Mouse (Mus musculus) c-Kit-positive CD71-positive TER-119-negative erythroid progenitor cells, embryonic 14.5 days (primary cell): ENCODE measurements around the gene Dhx37.
"Not testable (repeated sequence)": the region's sequence is repeated elsewhere in the genome, so short reads cannot be mapped to it uniquely, and the experiment has no call there.

Experiments used
- DNase-seq: peaks from one replicate; pipeline ENCODE4 v3.0.0-alpha.2; 2013; ENCODE audit warnings: low read depth

Dhx37 gene

DNA sequence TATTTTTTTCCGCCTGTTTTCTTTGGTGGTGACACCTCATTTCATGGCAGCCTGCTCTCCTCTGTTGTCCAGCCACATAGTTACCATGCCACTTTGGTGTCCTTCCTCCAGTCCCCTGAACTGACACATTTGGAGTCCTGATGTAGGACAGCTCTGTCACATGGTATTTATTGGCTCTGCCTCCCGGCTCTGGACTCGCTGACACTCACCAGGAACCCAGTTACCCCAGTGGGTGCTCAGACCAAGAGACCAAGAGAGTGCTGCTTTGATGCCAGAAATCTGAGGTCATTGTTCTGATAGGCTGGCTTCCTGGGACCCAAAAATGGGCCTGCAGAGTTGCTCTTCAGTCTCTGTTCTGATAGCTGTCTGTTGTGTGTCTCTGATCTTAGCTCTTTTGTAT, 14.1 kb upstream of the Dhx37 start:
- no peak for DNase-seq

DNA sequence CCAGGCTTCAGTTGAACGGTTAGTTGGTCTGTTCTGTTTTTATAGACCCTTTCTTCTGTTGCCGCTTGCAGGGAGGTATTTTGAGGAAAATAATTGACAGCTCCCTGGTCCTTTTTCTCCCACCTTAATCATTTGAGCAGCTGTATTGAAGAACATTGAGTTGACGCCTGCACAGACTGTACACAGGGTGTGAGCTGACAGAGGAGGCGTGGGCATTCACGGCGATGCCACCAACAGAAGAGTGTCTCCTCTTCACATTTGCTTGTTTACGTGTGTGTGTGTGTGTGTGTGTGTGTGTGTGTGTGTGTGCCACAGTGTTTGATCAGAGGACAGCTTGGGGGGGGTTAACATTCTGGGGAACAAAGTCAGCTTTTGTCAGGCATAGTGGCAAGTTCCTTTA, 12.4 kb upstream of the Dhx37 start:
- DNase-seq: no peak

DNA sequence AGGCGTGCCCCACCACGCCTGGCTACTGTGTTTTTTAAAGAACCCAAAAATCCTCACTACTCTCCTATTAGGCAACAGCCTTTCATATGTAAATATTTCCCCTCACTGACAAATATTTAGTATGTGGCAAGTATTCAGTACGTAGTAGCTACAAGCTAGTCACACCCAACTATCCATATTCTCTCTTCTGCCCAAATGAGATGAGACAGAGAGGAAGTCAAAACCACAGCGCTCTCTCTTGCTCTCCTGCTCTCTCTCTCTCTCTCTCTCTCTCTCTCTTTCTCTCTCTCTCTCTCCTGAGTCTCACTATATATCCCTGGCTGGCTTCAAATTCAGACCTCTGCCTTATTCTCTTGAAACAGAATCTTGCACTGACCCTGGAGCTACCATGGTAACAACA, 10.6 kb upstream of the Dhx37 start:
- no peak for DNase-seq

DNA sequence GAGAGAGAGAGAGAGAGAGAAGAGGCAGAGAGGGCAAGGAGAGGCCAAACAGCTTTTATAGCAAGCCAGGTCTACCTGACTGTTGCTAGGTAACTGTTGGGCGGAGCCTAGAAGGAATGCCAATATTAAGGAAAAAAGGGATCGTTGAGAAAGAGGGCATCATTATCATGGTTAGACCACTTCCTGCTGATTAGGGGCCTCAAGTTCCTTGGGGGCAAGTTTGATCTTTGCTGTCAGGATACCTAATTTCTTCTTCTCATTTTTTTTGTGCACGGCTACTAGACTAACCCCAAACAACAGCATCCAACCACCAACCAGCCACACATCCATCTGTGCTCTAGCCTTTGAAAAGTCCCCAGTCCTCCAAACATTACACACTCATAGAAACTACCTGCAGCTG, 10.0 kb upstream of the Dhx37 start:
- no peak for DNase-seq

DNA sequence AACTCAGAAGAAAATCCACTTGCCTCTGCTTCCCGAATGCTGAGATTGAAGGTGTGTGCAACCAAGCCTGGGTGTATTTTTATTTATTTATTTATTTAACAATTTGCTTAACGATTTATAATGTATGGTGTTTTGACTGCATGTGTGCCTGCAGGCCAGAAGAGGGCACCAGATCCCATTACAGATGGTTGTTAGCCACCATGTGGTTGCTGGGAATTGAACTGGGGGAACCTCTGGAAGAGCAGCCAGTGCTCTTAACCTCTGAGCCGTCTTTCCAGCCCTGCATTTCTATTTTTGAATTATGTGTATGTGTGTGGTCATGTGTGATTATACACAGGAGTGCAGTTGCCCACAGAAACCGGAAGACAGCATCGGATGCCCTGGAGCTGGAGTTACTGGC, 9.4 kb upstream of the Dhx37 start:
- DNase-seq: no peak

DNA sequence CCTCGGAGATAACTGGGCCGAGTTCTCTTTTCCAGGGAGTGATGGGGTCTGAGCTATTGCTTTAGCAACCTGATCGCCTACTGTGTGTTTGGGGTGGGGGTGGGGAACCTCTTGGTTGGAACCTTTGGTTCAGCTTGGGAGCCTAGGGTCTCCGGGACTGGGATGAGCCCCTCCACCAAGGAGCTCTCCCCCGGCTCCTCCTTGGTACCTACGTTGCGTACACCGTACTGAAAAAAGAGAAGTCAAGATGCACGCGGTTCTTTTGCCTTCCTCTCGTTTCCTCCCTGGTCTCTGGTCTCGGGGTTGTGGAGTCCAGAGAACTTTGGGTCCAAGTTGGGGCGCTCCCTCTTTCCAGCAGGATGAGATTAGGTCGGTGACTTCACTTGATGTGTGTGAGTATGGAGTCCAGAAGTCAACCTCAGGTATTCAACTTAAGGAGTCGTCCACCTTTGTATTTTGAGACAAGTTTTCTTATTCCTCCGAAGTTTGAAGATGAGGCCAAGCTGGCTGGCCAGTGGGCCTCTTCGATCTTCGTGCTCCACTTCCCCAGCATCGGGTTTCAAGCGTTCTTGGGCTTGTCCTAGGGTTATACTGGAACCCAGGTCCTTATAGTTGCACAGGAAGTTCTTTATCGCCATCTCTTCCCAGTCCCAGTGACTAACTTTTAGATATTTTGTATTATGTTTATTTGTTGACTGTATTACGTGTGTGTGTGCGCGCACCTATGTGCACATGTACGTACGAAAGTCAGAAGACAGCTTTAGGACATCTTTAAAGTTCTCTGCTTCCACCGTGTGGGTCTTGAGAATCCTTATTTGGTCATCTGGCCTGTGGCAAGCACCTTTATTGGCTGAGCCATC, 8.4 kb upstream of the Dhx37 start:
- no peak for DNase-seq

DNA sequence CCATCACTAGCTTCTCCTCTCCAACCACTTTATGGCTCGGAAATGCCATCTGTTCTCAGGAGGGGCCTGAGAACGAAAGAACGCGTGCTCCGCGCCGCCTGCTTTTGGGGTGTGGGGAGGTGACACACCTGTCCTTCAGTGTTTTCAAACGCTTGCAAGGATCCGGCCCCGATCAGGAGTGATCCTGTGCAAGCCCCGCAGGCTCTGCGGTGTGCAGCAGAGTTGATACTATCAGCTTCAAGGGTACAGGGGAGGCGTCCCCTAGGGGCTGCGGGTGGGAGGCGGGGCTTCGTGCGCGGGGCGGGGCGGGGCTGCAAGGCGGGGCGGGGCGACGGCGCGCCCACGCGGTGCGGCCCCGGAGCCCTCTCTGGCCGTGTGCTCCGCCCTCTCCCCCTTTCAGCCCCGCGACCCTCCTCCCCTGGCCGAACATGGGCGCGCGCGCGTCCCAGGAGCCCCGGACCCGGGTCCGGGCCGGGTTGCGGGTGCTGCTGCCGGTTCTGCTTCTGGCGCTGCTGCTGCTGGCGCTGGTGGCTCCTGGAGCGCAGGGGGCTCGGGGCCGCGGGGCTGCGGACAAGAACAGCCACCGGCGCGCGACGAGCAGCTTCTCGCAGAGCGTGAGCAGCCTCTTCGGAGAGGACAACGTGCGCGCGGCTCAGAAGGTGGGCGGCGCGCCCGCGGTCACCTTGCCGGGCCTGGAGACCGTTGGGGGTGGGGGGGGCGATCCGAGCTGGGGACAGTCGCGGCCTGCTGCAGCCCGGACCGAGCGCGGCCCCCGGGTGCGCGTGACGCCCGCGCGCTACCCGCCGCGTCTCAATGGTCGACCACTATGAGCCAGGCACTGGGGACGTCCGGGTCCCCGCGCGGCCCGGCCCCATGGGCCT, 7.6 kb upstream of the Dhx37 start, which contains the start of gene Bri3bp:
Gene Bri3bp, plus strand, starts transcription at position 335 of the 881 bp plus-strand sequence.
- no peak for DNase-seq

DNA sequence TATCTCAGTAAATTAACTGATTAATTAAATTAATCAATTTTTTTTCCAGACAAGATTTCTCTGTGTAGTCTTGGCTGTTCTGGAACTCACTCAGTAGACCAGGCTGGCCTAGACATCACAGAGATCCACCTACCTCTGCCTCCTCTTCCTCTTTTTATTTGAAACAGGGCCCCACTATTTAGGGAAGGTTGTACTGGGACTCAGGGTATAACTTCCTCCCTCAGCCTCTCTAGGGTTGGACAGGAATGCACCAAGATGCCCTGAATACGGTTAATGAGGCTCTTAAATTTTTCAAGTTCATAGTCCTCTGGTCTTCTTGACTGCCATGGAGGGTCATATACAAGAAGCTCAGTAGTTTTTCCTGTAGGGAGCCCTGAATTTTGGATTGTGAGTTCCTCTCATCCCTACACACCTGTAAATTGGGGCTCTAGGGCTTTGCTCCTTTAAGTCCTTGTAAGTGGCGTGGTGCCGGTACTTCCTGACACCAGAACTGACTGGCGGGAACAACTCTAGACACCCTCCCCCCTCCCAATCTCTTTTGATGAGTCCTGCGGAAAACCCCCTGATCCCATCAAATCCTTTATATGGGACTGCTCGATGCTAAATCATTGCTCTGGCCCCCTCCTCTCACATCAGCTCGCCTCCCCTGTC, 6.8 kb upstream of the Dhx37 start:
- DNase-seq: no peak

DNA sequence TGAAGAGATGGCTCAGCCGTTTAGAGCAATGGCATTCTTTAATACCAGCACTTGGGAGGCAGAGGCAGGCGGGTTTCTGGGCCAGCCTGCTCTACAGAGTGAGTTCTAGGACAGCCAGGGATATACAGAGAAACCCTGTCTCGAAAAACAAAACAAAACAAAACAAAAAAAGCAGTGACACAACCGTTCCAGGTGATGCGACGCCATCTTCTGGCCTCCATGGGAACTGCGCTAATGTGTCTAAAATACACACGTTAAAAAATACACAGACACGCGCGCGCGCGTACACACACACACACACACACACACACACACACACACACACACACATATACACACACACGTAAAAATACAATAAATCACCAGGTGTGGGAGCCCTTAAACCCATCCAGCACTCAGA, 426 bp upstream of the Dhx37 start:
- not testable (repeated sequence) for DNase-seq

DNA sequence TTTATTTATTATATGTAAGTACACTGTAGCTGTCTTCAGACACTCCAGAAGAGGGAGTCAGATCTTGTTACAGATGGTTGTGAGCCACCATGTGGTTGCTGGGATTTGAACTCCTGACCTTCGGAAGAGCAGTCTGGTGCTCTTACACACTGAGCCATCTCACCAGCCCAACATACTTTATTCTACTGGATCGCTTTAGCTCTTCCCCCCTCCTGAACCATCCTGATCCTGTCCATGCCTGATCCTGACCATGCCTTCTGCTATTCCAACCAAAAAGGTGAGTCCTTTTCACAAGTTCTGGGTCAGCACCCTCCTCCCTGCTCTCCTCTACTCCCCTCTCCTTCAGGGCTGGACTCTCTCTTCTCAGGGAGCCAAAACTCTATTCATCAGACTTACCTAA, 1.6 kb downstream of the Dhx37 start:
- not testable (repeated sequence) for DNase-seq

DNA sequence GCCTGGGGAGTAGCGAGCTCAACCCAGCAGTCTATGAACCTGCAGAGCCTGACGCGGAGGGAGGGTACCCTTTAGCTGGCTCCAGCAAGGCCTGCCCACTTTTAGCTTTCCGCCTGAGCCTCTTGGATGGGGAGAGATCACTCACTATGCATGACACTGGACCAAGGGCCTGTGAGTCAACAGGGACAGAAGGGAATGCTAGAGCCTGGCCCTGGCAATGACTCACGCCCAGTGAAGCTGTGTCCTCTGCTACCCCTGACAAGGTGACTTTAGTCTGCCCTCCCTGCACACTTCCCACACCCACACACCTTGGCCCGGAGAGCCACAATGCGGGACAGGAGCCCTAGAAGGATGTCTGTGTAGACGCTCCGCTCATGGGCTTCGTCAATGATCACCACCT, 7.6 kb downstream of the Dhx37 start:
- DNase-seq: no peak

DNA sequence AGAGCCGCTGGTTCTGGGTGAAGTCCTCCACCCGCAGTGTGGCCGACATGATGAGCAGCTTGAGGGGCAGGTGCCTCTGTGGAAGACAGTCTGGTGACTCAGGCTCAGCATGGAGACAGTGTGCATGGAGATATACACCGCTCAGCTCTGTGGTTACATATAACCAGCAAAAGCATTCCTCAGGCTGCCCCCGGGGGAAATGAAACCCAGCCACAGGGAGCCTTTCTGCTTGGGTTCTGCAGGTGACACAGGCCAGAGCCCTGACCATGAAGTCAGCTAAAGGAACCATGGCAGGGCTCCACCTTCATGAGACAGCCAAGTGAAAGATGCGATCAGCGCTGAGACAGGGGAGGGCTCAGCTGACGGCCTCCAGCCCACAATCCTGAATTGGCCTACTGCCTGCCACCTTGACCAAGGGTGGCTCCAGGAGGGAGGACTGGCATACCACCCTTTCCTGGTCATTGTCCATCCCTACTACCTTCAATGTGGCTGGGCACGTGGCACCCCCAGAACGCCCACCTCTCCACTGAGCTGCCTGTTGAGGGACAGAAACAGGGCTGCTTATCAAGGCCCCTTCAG, 8.1 kb downstream of the Dhx37 start:
- no peak for DNase-seq

DNA sequence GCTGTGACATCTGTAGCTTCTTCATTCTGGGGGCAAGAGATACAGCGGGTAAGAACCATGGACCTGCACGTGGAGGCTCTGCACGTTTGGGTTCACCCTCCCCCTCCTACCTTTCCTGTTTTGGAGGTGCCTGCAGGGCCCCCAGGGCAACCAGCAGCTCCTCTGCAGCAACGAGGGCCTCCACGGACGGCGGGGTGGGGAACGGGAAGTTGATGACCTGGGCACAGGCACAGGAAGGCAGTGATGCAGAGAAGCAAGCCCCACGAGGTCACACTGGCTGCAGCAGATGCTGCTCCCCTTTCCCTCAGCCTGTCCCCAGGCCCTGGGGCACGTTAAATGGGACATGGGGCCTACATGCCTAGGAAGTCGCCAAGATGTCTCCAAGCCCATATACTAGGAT, 14.8 kb downstream of the Dhx37 start:
- no peak for DNase-seq

DNA sequence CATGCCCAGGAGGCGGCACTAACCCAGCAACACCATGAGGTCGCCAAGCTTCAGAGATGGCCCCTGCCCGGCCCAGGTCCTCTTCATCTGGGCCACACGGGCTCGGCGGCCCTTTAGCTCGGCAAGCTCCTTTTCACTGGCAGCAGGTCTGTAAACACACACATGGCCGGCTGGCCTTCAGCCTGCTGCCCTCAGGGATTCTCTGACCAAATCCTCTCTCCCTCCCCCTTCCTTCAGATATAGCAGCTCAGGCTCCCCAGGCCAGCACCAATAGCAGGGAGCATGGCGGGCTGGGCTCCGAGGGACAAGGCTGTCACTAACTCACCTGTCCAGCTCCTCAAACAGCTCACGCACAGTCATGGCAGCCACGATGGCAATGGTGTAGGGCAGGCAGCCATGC, 15.3 kb downstream of the Dhx37 start:
- DNase-seq: no peak

DNA sequence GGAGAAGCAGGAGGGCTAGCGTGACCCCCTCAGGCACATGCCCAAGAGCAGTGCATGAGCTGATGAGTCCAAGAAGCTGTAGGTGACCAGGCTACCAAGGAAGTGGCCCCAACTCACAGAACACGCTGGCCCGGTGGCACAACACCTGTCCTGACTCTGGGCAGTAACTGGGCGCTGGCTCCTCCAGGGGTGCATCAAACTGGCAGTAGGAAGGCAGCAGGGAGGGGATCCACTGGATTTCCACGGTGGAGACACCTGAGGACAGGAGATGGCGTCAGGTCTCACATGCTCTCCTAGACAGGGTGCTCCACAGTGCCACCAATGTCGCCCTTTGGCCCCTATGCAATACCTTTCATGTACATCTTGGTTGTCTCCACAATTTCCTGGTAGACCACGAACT, 17.7 kb downstream of the Dhx37 start:
- no peak for DNase-seq

DNA sequence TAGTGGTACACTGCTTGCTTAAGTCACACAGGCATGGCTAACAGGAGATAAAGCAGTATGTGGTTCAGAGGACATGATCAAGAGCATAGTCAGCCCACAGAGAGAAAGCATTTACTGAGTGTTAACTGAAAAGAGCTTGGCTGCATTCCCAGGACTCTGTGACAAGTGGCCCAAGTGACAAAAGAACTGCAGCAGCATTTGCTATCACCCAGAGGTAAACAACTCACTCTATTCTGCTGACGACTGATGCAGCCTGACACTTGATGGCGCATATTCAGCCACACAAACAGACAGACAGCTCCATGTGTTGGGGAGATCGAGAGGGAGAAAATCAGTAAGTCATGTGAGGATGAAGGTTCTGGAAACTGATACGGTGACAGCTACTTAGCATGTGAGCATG, 20.2 kb downstream of the Dhx37 start:
- no peak for DNase-seq

DNA sequence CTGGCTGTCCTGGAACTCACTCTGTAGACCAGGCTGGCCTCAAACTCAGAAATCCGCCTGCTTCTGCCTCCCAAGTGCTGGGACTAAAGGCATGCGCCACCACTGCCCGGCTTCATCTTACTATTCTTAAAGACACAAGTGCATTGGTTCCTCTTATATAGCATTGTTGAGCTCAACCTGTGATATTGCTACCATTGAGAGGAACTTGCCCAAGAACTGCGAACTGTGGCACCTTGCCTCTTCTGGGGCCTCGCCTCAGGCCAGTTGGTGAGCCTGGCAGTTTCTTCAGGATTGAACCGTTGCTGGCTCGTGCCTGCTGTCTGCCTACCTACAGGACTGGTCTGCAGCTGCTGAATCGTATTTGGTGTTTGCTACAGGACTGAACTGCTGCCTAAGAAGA, 21.4 kb downstream of the Dhx37 start:
- DNase-seq: not testable (repeated sequence)

DNA sequence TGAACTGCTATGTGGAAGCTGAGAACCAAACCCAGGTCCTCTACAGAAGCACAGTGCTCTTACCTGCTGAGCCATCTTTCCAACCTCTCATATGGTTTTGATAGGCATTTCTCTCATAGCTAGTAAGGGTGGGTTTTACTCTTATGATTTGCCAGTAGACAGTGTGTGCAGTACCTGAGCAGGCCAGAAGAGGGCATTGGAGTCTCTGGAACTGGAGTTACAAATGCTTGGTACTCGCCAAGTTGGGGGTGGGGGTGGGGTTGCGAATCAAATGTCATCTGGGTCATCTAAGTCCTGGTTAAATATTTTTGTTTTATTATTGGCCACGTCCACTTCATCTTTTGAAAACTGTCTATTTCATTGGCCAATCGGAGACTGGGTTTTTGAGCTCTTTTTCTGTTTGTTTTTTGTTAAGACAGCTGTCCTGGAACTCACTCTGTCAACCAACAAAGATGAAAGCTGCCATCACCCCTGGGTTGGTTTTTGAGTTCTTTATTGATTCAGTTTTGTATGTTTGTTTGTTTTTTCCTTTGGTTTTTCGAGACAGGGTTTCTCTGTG, 21.9 kb downstream of the Dhx37 start:
- peak; percentile 73 for DNase-seq

DNA sequence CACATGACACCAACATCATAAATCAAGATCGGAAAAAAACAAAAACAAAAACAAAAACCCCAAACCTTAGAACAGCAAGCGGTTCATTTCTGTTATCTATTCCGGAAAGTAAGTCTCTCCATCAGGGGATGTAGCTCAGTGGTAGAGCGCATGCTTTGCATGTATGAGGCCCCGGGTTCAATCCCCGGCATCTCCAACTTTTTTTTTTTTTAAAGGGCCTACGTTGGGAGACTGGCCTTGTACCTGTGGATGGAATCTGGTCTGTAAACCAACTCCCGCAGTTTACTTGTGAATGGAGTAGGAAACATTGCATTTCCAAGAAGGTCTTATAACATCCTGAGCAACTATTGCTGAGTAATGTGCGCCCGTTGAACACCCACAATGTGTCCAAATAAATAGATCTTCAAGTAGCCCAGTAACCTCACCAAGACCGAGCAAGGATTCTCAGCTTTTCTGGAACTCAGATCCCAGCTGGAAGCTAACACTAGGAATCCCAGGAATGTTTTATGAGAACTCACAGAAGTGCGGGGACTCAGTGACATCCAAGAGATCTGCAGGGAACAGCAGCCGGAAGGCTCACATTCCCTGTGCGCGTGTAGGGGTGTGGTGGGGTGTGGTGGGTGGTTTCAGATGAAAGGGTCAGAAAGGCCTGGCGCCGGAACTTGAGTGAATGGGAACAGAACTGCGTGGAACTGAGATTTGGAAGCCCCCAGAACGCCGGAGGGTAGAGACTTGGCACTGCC, 24.4 kb downstream of the Dhx37 start:
- no peak for DNase-seq

DNA sequence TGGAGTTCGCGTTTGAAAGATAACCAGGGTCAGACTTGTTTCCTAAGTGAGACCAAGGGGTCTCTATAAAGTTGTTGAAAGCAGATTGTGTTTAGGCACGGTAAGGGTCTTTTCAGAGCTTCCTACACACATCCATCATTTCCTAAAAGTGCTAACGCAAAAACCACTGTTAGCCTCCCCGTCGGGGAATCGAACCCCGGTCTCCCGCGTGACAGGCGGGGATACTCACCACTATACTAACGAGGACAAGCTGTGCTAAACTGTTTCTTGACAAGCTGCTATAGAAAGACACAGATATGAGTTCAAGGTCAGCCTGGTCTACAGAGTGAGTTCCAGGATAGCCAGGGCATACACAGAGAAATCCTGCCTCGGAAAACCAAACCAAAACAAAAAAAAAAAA, 25.1 kb downstream of the Dhx37 start:
- DNase-seq: peak; percentile 76

DNA sequence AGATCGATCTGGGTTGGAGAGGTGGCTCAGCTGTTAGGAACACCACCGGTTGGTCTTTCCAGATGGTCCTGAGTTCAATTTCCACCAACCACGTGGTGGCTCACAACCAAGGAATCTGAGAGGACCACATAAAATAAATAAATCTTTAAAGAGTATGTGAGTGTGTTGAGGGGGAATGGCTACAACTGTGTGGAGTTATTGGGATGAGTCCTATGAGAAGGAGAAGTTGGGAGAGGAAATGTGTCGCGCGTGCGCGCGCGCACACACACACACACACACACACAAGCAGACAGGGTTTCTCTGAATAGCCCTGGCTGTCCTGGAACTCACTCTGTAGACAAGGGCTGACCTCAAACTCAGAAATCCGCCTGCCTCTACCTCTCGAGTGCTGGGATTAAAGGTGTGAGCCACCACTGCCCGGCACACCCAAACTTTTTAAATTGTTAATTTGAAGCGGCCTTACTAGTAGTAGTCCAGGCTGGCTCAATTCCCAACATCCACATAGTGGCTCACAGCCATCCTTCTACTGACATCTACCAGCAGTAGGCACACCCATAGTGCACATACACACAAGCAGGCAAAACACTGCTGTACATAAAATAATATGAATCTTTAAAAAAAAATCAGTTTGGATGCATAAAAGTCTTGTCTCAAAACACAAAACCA, 25.9 kb downstream of the Dhx37 start:
- DNase-seq: no peak
